Mouse (Mus musculus): ENCODE data around the gene Dmgdh. TPM values are rescaled to one million over a fixed set of nuclear protein-coding genes. Genes with fewer than 3 reads are reported as not detected.

The Dmgdh gene
- total RNA-seq (2021): not detected
- long read RNA-seq, experiment 1: 0 reads
- long read RNA-seq, experiment 2: 0 reads

GRCm38 (mm10) chr13:93674131-93674561 is at the start of gene Dmgdh, which contains the start of gene Bhmt2:
Dmgdh (plus strand) TSS chr13:93674433.
Bhmt2 (minus strand) TSS chr13:93674302.
- DNase-seq: no peak

- DNase-seq: no peak
These were observed 45.4 kb upstream of the Dmgdh start for GRCm38 (mm10) chr13:93628861-93629260.

DNA sequence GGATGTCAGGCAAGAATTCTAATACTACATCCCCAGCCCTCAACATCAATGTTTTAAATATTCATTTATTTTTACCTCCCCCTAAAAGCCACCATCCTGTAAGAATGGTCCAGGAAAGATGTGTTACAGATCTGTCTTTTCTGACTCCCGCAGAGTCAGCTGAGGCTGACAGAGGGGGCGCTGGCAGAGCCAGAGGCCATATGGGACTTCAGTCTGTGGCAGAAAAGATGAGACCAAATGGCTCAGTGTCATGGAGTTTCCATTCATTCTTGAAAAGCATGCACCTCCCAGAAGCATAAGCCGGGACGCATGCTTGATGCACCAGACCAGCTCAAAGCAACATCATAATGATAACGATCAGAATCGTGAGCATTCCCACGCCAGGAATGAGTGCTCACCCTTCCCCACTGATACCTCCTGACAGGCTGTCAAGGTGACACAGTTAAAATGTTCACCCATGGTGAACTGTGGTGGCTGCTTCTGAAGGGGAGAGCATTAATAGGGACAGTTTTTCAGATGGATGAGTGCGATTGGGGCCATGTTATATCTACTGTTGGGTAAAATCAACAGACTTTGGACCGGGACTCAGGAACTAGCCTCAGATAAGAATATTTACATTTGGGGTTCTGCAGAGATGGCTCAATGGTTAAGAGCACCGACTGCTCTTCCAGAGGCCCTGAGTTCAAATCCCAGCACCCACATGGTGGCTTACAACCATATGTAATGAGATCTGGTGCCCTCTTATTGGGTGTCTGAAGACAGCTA is 43.1 kb upstream of the Dmgdh start:
- no peak for DNase-seq

DNA sequence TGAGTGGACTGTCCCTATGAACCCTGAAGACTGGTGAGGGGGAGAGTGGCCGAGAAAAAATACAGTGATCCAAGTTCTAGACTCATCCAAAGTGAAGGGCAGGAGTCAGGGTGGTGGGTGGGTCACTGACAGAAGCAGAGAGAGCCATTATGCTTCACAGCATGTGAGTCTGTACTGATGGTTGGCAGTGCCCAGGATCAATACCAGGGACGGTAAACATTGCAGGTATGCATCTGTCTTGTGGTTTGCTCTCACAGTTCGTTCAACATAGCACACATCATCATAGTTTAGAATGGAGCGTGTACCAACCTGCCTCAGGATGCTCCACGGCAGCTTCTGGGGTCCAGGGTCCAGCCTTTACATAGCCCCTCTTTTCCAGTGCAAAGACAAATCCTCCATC is 41.3 kb upstream of the Dmgdh start:
- no peak for DNase-seq

DNA sequence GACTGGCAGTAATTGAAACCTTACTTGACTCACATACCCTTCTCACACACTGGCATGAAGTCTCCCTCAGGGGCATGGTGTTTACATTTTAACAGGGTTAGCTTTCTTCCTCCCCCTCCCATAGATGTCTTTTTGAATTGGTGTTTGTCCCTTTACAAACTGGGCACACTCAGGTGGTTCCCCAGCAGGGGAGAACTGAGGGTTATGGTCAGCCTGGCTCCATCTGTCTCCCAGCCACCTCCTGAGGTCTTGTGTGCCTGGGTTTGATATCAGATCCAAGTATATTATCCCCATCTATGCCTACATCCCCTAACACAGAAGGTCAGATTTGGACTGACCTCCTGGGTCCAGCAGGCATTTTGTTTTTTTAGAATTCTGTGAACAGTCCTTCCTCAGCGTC is 37.7 kb upstream of the Dmgdh start:
- DNase-seq: no peak

DNA sequence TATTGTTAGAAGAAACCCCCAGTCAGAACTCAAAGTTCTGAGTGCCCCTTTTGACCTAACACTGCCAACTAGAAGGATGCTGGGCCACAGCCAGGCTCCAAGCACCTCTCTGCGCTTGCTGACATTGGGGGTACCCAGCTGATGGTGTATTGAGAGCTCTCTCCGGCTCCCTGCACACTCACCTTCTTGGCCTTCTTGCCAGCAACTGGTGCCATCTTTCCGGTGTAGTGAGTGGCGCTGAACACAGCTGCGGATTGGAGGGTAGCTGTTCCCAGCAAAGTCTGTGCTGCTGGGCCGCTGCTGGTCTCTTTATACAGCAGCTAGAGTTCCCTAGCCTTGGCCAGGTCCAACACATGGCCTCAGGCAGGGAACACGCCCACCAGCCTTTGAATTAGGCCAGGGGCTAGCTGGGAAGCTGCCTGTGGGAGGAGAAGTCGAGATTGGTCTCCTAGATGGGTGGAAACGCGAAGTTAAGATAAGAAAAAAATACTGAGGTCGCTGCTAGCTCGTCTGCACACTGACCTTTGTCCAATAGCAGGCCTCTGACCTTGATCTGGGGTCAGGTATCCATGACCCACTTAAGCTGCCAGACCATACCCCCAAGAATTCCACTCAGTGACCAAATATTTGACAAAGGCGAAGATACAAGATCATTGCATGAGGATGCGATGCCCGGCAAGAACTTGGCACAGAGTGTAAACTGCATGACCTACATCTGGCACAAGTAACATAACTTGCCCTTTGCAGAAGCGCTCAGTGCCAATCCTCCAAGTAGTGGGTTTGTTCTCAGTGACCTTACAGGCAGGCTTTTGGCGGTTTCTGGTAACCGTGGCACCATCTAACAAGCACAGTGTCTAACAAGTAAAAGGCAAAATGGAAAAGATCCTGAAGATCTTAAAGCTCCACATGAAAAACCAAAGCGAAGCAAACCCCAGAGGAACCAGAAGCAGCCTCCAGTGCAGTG is 36.7 kb upstream of the Dmgdh start, which contains the start of gene Bhmt:
Bhmt (minus strand) TSS at position 680 of the 964 bp plus-strand sequence.
- DNase-seq: no peak

GRCm38 (mm10) chr13:93639636-93640035 is 34.6 kb upstream of the Dmgdh start:
- DNase-seq: no peak

GRCm38 (mm10) chr13:93648387-93649130 is 25.7 kb upstream of the Dmgdh start:
- no peak for DNase-seq

DNA sequence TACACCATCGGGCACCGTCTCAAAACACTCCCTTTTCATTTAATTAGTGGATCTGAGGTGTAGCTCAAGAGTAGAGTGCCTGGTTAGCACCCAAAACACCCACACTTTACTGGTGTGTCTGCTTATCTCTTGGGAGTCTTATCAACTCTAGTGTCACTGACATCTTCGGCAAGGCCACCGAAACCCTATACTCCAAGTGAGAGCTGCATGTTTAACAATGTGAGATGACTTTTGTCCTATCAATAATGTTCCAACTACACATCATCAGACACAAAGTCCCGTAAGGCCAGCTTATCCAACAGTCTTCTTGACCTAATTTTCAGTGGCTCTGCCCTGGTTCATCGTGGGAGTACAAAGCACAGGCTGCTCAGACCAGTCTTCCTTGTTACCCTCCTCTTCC is 20.9 kb upstream of the Dmgdh start:
- no peak for DNase-seq

GRCm38 (mm10) chr13:93657941-93658340 is 16.3 kb upstream of the Dmgdh start:
- DNase-seq: no peak

DNA sequence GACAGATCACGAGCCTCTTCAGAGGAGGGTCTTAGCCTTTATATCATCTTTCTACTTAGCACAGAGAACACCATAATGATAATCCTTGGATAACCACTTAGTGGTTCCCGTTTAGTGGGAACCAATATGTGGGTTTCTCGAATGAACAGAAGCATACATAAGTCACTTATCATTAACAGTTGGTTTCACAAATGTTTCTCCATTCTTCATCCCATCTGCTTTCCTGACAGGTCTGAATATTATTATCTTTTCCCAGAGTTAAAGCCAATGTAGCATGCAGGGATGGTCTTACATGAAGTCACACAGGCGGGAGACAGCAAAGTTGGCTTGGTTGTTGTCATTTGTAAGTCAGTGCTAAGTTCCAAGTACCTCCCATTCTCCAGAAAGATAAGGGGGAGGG is 6.6 kb upstream of the Dmgdh start:
- DNase-seq: no peak

DNA sequence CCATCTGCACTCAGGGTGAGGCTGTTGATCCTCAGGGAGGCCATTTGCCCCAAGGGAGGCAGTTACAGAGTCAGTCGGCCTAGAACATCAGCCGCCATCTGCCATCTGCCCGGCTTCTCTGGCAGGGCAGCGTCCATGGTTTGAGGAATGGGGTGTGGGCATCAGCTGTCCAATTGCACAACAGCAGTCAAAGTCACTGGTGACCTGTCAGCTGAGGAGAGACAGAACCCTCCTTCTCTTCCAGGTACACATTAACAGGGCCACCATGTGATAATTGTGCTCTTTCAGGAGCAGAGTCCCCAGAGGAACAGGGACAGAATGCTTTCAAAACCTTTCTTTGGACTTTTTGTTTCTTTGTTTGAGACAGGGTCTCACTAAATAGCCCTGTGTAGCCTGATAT is 1.9 kb upstream of the Dmgdh start:
- DNase-seq: no peak

DNA sequence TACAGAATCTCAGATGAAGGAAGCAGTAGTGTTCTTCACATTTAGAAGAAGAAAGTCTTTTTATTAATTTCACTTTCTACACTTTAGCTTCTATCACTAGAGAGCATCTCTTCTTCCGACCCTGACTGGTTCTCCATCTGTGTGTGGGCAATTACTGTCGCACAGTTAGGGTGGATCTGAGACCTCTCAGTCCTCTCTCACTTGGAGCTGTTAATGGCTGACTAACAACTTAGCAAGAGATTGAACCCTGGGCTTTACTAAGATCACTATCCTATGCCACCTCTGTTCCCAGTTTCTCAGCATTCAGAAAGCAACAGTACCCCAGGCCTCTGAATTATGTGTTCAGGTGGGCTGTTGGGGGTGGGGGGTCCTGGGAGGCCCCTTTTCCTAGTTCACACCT is 937 bp upstream of the Dmgdh start:
- DNase-seq: no peak

GRCm38 (mm10) chr13:93676864-93677263 is 2.6 kb downstream of the Dmgdh start:
- no peak for DNase-seq

DNA sequence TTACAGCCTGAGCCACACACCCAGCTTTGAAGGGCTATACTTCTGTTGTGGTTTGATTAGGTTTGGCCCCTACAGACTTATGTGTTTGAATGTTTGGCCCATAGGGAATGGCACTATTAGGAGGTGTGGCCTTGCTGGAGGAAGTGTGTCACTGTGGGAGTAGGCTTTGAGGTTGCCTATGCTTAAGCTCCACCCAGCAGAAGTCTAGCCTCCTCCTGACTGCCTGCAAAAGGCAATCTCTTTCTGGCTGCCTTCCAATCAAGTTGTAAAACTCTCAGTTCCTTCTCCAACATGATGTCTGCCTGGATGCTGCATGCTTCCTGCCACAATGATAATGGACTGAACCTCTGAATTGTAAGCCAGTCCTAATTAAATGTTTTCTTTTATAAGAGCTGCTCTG is 9.1 kb downstream of the Dmgdh start:
- DNase-seq: no peak

- no peak for DNase-seq
These were observed 11.0 kb downstream of the Dmgdh start for GRCm38 (mm10) chr13:93685226-93685625.

DNA sequence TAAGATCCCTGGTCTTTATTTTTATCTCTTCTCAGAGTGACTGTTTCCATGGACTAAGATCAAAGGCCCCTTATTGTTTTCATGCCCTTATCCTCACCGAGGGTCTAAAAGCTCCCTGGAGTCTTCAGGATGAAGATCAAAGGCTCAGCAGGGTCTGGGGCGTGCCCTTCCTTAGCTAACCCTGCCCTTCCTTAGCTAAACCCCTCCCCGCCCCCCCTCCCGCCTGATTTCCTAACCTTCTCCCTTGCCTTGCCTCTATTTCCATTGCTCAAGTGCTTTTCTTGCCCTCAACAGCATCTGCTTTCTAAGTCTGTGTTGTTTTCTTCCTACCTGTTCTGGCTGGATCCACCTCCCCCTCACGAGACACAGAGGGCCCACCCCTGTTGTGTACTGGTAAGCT is 13.1 kb downstream of the Dmgdh start:
- DNase-seq: no peak

DNA sequence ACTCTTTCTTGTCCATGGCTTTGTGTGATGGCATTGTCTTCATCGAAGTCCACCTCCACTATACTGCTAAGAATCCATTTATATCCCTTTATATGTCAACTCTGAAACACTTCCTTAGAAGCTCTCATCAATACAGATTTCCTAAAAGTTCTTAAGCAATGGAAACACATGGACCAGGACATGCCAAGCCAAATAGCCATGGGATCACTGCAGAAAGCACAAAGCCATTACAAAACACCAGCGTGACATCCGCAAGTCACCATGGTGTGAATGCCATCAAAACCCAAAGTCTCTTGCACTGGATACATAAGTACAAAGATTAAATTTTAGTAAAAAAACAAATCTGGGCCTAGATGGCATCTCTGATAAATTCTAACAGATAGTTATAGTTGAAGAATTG is 15.3 kb downstream of the Dmgdh start:
- DNase-seq: no peak

GRCm38 (mm10) chr13:93690821-93691220 is 16.6 kb downstream of the Dmgdh start:
- DNase-seq: no peak

GRCm38 (mm10) chr13:93698866-93699265 is 24.6 kb downstream of the Dmgdh start:
- no peak for DNase-seq

- DNase-seq: no peak
These were observed 31.5 kb downstream of the Dmgdh start for GRCm38 (mm10) chr13:93705697-93706096.

- DNase-seq: no peak
These were observed 33.0 kb downstream of the Dmgdh start for GRCm38 (mm10) chr13:93707271-93707670.

Data from gastrocnemius, postnatal 25 days (tissue).